Mouse (Mus musculus): ENCODE data around the gene 1700016K19Rik.

DNA sequence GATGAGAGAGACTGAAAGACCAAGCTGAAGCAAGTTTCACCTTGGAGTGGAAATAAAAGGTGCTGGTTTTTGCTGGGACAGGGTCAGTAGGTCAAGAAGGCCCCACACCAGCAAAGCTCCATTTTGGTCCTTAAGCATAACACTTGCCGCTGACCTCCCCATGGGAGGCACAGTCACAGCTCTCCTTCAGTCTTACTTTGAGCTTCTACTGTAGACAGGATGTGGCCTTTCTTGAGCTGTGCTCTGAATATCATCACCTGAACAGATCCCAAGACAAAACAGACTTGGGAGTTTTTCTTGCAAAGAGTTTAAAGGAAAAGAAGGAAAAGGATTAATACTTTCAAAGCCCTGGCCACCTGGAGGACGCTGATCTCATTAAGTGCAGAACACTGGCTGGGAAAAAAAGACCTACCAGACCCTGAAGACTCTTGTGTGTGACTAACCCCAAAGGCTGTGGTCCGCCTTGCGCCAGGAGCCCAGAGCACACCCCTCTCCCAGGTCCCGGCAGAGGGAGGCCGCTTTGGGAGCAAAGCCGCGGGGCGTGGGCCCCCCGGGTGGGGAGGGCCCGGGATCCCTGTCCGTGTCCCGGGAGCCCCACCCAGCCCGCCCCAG lies 26.9 kb downstream of the 1700016K19Rik start:
- no peak for TF ChIP-seq POLR2A (IDR thresholded peaks at IDR 0.05; ENCODE audit: insufficient read depth, low read depth, low read length)
- no peak for TF ChIP-seq CTCF (IDR thresholded peaks at IDR 0.05; ENCODE audit: insufficient read depth, low read depth, low read length)
